ENCODE assay signal across 11 mouse cellular contexts in genomic region chr14:41000801-41001200, GRCm38 (mm10).
"Had no signal": no experiment of that assay in that cellular context is flagged by ENCODE, and none has a peak within 500 bp of the region (broad histone marks: within the 10 kb centered on the region; RNA-seq: fewer than 3 reads in every experiment).

No protein-coding gene starts in this region.

- H3K27me3 ChIP-seq: neural tube, embryonic 15.5 days had no signal

- H3K9me3 ChIP-seq: neural tube, embryonic 15.5 days had no signal

- H3K4me2 ChIP-seq: neural tube, embryonic 15.5 days had no signal

- DNase-seq: kidney, adult 11 months; kidney, adult 9 months; lung, adult 18-20 months; midbrain, embryonic 14.5 days; thymus, postnatal 14 days had no signal

- H3K27ac ChIP-seq: kidney, postnatal 0 days; left cerebral cortex, adult 2 months; liver, embryonic 14.5 days; neural tube, embryonic 15.5 days; stomach, postnatal 0 days had no signal

- H3K4me3 ChIP-seq: left cerebral cortex, adult 2 months; myocyte; neural tube, embryonic 15.5 days had no signal

- H3K9ac ChIP-seq: liver, embryonic 14.5 days; neural tube, embryonic 15.5 days had no signal
